ENCODE assay signal across 19 mouse cellular contexts in the genomic region with DNA sequence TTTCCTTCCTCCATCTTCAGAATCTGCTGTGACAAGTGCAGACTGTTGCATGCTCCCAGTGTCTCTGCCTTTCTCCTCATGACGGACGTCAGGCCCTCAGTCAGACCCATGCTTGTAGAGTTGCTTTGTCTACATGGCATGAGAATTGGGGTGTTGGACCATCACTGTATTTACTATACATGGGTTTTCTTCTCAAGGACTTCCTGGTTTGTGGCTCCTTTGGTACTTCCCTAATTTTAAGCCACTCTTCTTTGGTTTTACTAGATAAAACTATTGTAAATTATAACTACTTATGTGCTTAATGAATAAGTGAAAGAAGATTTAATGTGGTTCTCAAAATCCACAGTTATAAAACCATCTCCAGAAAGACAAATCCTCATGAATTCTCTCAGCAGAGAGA.
"Had no signal": no experiment of that assay in that cellular context is flagged by ENCODE, and none has a peak within 500 bp of the region (broad histone marks: within the 10 kb centered on the region; RNA-seq: fewer than 3 reads in every experiment).

No protein-coding gene starts in this region.

- H3K9ac ChIP-seq: lung, embryonic 14.5 days; midbrain, embryonic 12.5 days; neural tube, embryonic 13.5 days; neural tube, embryonic 15.5 days had no signal

- H3K4me3 ChIP-seq: midbrain, embryonic 10.5 days; midbrain, embryonic 12.5 days; myocyte; neural tube, embryonic 13.5 days; neural tube, embryonic 15.5 days had no signal

- DNase-seq: lung, adult 18-20 months; lung, embryonic 14.5 days; lung, postnatal 10 days; lung, postnatal 4 days; midbrain, embryonic 14.5 days; retina, postnatal 1 day; right cerebral cortex, adult 18-20 months; right cerebral cortex, postnatal 25 days; right cerebral cortex, postnatal 4 days; spleen, adult 18-20 months; thymus, adult 18-20 months; thymus, postnatal 14 days; thymus, postnatal 36 days had no signal

- H3K4me1 ChIP-seq: midbrain, embryonic 10.5 days; midbrain, embryonic 12.5 days had no signal

- H3K4me2 ChIP-seq: lung, embryonic 14.5 days; midbrain, embryonic 12.5 days; neural tube, embryonic 13.5 days; neural tube, embryonic 15.5 days had no signal

- H3K36me3 ChIP-seq: neural tube, embryonic 15.5 days had no signal

- ATAC-seq: midbrain, embryonic 16.5 days had no signal

- H3K27me3 ChIP-seq: midbrain, embryonic 12.5 days; neural tube, embryonic 13.5 days; neural tube, embryonic 15.5 days had no signal

- H3K9me3 ChIP-seq: midbrain, embryonic 10.5 days; midbrain, embryonic 12.5 days; neural tube, embryonic 13.5 days; neural tube, embryonic 15.5 days had no signal

- H3K27ac ChIP-seq: midbrain, embryonic 10.5 days; midbrain, embryonic 12.5 days; neural tube, embryonic 13.5 days; neural tube, embryonic 15.5 days had no signal
